Mouse (Mus musculus): Measurements from ENCODE around the gene Wfdc15a. TPM values are rescaled to one million over a fixed set of nuclear protein-coding genes. Genes with fewer than 3 reads are reported as not detected.
"Not testable (repeated sequence)": the region's sequence is repeated elsewhere in the genome, so short reads cannot be mapped to it uniquely, and the experiment has no call there.

The Wfdc15a gene
- total RNA-seq (2021) = not detected

DNA sequence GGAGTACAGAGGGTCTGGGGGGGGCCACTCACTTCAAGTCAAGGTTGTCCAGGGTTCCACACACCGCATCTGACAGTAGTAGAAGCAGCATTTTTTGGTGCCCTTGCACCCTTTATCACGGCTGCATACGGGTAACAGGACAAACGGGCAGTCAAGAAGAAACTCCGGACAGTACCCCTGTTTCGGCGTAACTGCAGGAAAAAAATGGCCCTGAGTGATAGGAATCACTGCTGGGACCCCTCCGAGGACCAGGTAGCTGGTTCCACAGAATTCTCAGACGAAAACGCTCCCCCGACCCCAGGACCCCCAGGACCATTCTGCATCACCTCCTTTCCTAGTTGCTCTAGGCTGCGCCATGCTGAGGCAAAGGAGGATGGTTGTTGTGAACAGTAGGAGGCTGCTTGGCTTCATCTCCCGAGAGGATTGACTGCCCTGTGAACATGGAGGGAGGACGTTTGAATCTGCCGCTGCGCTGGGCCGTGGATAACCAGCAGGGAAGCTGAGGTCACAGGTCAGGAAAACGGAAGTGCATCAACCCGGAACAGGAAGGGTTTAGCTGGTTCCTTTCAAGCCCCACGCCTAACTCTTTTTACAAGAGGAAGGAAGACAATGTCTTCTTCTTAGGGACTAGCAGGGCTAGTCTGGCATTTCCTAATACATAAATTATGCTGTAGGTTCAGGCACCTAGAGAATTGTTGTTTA is at the start of gene Wfdc15a:
Gene Wfdc15a (minus strand): TSS at position 505 of the 702 bp plus-strand sequence.
- DNase-seq (ENCODE audit: extremely low spot score in 1 of 2, low spot score in 1 of 2) = no peak

DNA sequence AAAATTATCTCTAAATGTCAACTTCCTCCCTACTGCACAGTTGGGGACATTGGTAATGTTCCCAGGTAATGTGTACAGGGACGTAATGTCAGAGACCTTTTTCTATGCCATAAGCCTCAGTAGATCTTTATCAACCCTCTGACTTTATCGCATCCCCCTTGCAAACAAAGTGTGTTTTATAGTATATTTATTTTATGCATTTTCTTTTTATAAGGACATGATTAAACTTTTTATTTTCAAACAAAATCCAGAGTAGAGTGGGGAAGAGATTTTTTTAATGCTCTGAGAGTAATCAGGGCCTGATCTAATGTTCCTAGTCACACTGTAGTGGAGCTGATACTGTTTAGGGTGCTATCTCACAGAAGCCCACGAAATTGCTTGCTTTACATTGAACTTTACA is 38.4 kb upstream of the Wfdc15a start, which contains the start of gene Svs2:
Gene Svs2 (minus strand): TSS at position 101 of the 400 bp plus-strand sequence.
- DNase-seq (ENCODE audit: extremely low spot score in 1 of 2, low spot score in 1 of 2) = no peak

DNA sequence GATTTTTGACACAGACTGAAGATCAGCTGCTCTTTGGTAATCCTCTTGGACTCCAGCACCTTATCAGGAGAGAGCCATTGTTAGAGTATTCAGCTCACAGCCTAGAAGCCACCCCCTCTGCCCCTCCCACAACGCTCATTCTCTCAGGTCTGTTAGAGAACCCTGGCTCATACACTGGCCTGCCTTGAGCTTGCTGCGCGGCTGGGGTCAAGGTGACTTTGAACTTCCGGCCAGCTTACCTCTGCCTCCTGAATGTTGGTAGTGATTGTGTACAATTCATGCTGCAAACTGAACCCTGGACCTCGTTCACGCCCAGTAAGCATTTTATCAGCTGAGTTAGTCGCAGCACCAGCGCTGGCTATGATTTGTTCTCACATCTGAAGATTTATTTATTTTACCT is 32.7 kb upstream of the Wfdc15a start:
- no peak for DNase-seq (ENCODE audit: extremely low spot score in 1 of 2, low spot score in 1 of 2)

DNA sequence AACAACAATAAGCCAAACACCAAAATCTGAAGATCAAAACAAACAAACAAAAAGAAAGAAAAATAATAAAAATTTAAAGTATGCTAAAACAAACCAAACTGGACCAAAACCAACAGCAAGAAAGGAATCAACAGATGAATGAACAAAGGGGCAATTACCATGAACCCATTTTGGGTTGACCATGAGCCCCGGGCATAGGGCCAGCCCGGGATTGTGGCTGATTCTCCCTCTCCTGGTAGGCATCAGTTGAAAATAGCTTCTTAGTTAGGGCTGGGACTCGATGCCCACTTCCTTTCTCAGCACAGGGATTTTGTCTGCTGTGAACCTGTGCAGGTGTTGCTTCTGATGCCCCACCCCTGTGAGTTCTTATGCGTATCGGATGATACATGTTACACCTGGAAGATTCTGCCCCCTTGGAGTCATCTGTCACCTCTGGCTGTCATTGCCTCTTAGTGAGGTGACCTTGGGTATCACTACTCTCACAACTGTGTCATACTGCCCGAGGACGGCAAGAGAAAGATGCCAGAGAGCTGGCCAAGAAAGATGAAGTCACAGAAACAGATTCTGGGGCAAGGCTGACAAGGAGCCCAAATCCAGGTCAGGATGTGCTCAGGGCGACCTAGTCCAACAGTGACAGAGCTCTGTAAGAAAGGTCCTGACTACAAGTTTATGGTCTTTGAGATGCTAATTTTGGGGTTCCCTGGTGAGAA is 28.6 kb upstream of the Wfdc15a start:
- no peak for DNase-seq (ENCODE audit: extremely low spot score in 1 of 2, low spot score in 1 of 2)

DNA sequence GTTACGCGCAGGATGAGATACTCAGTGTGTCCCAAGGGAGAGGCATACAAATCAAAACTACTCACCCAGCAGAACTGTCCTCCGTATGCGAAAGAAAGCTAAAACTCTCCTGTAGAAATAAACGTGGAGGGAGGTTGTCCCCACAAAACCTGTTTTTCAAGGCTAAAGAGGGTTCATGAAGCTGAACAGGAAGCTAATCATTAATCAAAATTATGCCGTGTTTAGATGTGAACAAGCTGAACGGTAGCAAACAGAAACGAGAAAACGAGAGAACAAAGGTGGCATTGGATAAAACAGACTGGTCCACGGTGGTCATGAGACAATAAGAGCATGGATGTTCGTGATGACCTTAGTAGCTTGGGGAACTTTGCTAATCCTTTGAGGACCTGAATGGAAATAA is 21.6 kb upstream of the Wfdc15a start, which contains the start of gene Wfdc15b:
Gene Wfdc15b (minus strand): TSS at position 139 of the 400 bp plus-strand sequence.
- DNase-seq (ENCODE audit: extremely low spot score in 1 of 2, low spot score in 1 of 2) = no peak

DNA sequence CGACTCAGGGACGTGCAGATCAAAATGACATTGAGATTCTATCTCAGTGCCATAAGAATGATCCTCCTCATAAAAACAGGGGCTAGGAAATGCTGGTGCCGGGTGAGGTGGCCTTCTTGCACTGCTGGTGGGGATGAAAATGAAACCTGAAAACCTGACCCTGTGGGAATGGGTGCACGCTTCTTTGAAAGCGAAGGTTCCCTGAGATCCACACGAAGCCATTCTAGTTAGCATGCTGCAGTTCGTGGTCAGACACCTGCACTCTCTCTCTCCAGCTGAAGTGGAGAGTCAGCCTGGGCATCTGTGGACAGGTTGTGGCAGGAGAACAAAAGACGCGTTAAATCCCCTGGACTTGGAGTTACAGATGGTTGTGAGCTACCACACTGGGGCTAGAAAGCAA is 19.4 kb upstream of the Wfdc15a start:
- no peak for DNase-seq (ENCODE audit: extremely low spot score in 1 of 2, low spot score in 1 of 2)

DNA sequence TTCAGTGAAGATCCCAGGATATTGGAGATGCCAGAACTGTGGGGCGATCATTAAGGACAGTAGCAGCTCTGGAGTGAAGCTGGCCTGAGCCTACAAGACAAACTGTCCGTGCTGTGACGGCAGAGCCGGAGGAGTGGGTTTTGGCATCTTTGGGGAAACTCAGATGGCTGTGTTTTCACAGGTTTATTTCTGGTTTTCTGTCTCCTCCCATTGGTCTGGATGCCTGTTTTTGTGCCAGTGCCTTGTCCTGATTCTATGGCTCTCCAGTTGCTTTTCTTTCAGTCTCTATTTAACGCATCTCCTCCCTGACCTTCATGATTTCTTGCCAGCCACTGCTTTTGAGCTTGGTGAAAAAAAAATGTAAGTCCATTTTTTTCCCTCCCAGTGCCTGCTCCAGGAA is 12.8 kb upstream of the Wfdc15a start:
- no peak for DNase-seq (ENCODE audit: extremely low spot score in 1 of 2, low spot score in 1 of 2)

DNA sequence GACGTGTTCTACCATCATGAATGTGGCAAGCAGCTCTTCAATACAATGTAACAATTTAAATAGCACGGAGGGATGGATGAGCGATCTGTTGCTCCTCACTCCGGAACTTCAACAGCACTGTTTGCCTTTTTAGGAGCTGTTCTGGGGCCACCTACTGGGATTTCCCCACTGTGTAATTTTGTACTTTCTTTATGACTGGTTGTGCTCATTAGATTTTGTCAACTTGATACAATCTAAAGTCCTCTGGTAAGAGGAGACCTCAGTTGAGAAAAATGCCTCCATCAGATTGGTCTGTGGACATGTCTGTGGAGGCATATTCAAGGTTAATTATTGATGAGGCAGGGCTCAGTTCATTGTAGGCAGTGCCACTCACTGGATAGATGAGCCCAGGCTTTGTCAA is 11.0 kb upstream of the Wfdc15a start:
- no peak for DNase-seq (ENCODE audit: extremely low spot score in 1 of 2, low spot score in 1 of 2)

DNA sequence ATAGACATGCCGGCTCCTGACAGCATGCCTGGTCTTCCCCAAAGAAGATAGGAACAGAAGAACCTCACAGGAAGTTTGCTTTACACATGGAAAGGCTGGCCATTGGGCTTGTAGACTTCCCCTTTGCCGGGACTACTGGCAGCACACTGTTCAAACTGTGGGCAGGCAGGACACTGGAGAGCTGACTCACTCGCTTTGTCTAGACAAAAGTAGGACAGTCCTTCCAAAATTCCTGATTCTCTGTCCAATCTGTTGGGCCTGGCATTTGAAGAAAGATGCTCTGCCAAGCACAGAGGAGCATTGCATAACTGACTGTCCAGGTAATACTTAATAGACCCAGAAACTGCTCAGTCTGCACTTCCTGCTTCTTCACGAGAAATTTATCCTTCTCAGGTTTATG is 6.7 kb upstream of the Wfdc15a start:
- no peak for DNase-seq (ENCODE audit: extremely low spot score in 1 of 2, low spot score in 1 of 2)

DNA sequence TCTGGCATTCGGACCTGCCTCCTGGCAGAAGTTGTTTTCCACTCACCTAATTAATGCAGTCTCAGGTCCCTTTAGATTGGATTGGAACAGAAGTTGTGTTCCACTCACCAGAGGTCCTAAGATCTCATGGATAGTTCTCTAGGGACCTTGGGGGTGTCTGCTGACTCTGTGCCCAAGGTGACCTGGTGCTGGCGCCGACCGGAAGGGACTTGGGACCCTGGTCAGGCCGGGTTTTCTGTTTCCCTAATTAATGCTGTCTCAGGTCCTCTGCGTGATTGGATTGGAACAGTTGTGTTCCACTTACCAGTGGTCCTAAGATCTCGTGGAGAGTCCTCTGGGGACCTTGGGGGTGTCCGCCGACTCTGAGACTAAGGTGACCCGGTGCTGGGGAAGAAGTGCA is 6.1 kb upstream of the Wfdc15a start:
- DNase-seq (ENCODE audit: extremely low spot score in 1 of 2, low spot score in 1 of 2) = not testable (repeated sequence)

DNA sequence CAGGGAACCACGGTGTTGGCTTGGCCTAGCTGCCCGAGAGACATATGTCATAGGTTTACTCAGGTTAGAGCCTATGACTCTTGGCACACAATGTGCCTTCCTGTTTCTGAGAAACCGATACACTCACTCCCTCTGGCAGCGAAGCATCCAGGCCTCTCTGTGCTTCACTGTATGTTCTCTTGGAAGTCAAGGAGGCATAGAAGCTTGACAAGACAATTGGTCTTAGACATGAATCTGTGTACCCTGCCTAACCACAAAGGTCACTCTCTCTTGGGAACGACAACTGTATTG is 3.3 kb downstream of the Wfdc15a start:
- DNase-seq (ENCODE audit: extremely low spot score in 1 of 2, low spot score in 1 of 2) = no peak

DNA sequence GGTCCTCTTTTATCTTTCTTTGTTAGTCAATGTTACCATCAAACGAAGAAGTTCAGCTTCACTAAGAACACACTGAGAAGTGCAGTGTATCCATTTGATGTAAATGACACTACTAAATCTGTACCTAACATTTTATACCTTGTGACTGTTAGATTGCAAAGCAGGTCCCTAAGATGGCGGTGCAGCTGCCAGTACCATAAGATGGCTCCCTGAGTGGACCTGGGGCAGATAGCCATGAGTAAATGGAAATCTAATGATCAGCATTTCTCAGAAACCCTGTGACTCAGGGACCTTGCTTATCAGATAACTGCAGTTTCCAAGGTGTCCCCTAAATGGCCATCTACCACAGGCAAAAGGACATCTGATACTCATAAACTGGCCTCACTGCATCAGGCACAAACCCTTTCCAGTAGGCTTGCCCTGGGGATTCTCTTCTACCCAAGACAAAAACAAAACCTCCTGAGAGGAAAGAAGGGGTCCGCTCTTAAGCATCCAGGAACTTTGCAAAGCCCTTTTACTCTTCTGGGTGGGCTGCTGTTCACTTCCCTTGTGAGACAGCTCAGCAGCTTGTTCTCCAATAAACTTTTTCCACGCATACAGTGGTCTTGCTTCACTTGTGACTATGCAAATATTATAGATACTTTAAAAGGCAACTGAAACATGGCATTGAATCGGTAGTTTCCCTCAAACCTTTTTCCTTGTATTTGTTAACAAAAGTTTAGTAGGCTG is 3.8 kb downstream of the Wfdc15a start:
- DNase-seq (ENCODE audit: extremely low spot score in 1 of 2, low spot score in 1 of 2) = no peak

DNA sequence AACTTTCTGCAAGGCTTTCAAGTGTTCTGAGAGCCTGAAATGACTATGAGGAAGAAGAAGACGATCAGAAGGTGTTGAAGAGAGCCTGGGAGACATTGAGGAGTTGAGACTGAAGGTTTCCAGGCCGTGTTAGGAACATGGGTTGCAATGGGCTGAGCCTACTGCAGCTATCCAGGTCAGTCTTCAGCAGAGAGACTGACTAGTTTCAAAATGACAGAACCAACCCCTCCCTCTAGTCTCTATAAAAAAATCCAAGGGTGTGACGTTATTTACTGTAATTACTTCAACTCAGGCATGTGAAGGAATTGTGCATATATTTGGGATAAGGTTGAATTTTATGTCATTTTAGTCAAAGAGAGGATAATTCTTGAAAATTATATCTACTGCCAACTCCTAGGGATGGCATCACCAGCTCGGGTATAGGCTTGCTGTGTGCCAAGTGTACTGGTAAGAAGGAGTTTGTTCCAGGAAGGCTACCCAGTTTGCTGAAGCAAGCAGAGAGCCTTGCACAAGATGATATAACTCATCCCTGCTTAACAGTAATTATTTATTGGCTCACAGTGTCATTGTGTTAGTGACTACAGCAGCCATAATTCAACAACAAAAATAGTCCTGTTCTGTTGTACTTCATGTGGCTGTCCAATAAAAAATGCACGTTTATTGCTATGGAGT is 4.8 kb downstream of the Wfdc15a start:
- DNase-seq (ENCODE audit: extremely low spot score in 1 of 2, low spot score in 1 of 2) = no peak

DNA sequence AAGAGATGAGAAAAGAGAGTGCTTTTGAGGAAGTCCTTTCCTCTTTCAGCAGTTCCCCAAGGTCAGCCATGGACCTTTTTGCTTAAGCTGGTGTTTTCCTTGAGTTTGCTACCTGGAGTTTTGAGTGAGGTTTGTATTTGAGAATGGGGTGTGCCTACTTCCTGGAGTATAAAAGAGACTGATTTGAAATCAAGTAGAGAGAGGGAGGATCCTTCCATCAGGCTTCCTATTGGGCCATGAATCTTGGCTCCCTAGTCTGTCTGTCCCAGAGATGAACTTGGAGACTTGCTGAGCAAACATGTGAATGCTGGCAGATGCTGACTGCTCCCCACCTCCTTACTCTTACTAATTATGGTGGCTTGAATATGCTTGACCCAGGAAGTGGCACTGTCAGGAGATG is 7.7 kb downstream of the Wfdc15a start:
- DNase-seq (ENCODE audit: extremely low spot score in 1 of 2, low spot score in 1 of 2) = no peak

DNA sequence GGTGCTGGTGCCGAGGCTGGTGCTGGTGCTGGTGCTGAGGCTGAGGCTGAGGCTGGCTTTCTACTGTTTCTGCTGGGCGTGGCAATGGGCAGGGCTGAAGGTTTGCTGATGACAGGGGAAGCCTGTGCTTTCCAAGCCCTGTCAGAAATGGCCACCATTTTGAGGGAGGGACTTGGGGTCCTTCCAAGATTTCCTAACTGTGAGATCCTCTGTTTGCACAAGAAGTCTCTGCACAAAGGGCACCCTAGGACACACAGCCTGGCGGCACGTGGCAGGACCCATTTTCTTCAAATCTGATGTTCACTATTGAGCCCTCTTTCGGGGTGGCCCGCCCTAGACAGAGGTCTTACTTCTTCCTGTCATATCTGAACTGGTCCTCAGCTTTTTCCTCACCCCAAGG is 9.4 kb downstream of the Wfdc15a start, which contains the start of gene Wfdc12:
Gene Wfdc12 (minus strand): TSS at position 33 of the 400 bp plus-strand sequence.
- DNase-seq (ENCODE audit: extremely low spot score in 1 of 2, low spot score in 1 of 2) = no peak

DNA sequence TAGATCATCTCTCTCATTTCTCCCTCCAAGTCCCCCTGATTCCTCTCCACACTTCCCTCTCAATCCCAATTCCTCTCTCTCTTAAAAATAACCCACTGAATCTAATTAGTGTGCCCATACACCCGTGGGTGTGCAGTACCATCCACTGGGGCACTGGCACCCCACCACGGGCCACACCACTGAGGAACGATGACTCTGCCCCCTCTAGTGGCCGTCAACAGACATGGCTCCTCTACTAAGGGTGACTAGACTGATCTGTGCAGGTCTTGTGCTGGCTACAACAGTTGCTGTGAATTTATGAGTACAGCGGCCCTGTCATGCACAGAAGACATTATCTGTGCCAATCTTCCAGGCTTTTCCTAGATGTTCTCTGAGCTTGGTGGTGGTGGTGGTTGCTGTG is 11.2 kb downstream of the Wfdc15a start:
- DNase-seq (ENCODE audit: extremely low spot score in 1 of 2, low spot score in 1 of 2) = no peak

DNA sequence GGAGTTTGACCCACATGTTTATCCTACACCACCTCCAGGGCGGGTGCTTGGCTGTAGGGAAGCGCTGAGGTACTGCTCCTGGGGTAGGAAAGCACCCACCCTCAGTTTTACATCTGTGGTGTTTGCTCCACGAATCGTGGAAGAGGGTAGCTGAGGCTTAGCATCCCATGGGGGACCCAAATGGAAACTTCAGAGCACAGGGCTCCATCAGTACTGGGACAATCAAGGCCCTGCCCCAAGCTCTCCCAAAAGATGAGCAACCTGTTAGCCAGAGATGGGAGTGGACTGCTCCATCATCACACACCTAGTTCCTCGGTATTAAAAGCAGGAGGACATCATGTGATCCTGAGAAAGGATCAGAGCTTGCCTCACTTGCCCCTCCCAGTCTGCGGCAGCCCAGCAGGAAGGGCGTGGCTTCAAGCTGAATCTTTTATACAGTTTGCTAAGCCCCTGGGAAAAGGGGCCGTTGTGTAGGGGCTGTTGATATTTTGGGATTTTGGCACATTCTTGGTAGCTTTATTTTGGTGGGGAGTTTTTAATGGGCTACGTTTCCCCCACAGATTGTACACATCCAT is 15.7 kb downstream of the Wfdc15a start:
- no peak for DNase-seq (ENCODE audit: extremely low spot score in 1 of 2, low spot score in 1 of 2)

DNA sequence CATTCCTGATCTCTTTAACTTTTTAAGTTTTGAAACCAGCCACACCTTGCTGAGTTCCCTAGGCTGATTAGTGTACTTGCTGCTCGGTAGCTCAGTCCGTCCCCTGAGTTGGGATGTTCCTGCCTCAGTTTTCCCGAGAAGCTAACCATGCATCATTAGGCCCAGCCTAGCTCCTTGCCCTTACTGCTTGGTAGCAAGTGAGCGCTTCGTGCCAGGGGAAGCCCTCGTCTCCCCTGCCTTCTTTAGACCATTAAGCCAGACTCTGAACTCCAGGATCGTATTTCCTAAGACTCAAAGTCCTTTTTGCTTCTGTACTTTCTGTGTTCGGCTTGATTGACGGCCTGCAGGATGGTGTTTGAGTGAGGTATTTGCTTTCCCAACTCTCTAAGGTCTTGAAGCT is 16.6 kb downstream of the Wfdc15a start:
- no peak for DNase-seq (ENCODE audit: extremely low spot score in 1 of 2, low spot score in 1 of 2)

DNA sequence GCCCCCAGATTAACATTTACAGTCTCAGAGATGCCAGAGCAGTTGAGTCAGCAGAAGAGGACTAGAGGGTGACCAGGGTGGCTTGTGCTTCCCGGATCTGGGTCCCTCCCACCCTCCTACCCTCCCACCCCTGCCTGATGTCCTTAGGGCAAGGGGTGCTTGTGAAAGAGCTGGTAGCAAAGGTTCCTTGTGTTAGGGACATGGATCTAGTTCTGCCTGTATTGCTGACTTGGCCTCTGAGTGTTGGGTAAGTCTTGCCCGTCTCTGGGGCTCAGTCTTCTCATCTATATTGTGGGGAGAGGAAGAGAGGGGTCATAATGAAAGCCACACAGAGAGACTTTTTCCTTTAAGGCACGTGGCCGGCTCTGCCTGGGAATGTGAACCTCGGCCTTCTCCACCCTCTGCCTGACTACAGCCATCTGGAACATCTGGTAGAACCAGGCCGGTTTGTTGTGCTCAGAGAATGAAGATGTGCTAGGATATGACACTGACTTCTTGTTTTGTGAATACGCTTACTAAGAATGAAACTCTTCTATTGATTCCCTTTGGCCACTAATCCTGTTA is 17.2 kb downstream of the Wfdc15a start, which contains the start of gene Wfdc5:
Gene Wfdc5 (minus strand): TSS at position 51 of the 564 bp plus-strand sequence.
- no peak for DNase-seq (ENCODE audit: extremely low spot score in 1 of 2, low spot score in 1 of 2)

DNA sequence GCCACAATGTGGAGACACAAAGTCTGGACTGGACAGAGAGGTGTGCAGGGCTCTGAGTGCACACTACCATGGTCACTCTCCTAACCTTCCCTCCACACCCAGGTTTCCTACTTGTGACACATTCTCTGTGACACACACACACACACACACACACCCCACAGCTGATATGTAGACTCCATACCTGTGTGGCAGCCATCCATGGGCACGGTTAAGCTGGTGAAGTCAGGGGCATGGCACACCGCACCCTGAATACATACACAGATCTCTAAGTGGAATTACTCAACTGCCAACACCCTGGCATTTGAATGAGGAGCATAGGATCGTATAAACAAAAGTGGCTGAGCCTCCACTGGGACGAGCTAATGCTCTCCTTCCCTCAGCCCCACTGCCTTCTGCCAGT is 19.2 kb downstream of the Wfdc15a start:
- DNase-seq (ENCODE audit: extremely low spot score in 1 of 2, low spot score in 1 of 2) = no peak

Measured in layer of hippocampus, postnatal 25 days (tissue).